Mouse (Mus musculus): ENCODE results near the gene Tmc8. TPM values are rescaled to one million over a fixed set of nuclear protein-coding genes. Genes with fewer than 3 reads are reported as not detected.

Tmc8 gene
- 21.6 and 23.1 TPM in 2 replicates for total RNA-seq (2017)

DNA sequence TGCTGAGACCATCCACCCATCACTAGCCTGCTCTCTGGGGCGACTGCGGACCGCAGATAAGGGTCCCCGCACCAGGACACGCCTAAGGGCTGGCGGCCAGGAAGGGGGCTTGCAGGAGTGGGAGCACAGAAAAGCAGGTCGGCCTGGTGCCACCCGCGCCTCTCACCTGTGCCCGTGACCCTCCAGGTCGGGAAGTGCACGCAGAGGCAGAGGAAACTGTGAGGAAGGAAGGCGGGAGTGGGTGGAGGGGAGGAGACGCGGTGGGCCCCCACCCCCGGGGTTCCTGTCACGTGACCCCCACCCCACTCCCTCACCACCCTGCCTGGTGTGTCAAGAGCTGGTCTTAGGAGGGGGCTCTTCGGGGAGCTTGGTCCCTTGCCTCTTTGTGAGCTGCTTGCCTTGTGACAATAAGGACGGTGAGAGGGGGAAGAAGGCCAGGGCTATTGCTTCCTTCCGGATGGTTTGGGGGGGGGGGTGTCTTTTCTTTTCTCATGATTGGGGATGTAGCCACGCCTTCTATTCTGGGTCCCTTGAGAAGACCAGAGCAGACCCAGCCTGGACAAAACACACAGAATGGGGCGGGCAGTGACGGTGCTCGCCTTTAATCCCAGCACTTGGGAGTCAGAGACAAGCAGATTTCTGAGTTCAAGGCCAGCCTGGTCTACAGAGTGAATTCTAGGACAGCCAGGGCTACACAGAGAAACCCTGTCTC is at the start of gene Tmc8, which contains the start of gene Tmc6:
Gene Tmc8, plus strand, starts transcription at position 84 of the 712 bp plus-strand sequence.
Gene Tmc6, minus strand, starts transcription at position 206 of the 712 bp plus-strand sequence.
- ATAC-seq (ENCODE audit: extremely low read depth, insufficient number of reproducible peaks, low FRiP score, poor library complexity, severe bottlenecking) = peak; percentile 13

DNA sequence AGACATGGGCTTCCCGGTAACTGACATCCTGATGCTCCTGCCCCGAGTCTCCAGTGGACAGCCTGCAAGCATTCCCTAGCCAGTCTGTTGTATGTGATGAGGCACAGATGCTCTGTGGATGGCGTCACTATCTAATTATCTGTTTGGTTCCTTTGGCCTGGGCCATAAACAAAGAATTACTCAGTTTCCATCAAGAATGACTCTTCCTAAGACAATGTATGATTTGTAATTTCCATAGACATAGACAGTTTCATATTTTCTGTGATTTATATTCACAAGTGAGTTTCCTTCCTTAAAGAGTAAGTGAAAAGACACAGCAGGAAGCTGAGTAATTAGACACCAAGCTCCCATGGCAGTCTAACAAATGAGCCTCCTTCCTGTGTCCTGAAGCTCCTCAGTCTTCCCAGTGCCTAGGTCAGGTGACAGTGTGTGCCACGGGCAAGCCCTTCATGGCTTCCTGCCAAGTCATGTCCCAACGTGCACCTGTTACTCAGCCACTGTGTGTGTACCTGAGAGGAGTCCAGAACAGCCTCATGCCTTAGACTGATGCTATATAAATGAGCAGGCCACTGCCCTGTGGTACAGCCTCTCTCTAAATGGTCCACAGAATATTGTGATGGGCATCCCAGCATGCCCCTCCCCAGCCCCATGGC is 45.7 kb upstream of the Tmc8 start:
- ATAC-seq (ENCODE audit: extremely low read depth, insufficient number of reproducible peaks, low FRiP score, poor library complexity, severe bottlenecking) = no peak

DNA sequence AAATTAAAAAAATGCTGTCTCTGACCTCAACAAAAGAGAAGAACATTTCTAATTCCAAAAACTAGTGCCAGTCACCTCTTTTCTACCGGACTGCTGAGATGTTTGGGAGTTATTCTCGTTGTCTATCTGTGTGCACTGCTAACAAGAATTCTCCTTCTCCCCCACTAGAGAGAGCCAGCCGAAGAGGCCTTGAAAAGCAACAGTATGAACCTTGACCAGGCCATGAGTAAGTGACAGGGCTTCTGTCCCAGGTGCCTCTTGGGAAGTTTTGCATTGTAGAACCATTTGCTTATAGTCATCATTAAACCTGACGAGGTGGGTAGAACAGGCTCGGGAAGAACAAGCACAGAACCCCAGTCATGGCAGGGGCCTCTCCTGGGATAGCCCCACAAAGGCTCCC is 43.8 kb upstream of the Tmc8 start:
- no peak for ATAC-seq (ENCODE audit: extremely low read depth, insufficient number of reproducible peaks, low FRiP score, poor library complexity, severe bottlenecking)

DNA sequence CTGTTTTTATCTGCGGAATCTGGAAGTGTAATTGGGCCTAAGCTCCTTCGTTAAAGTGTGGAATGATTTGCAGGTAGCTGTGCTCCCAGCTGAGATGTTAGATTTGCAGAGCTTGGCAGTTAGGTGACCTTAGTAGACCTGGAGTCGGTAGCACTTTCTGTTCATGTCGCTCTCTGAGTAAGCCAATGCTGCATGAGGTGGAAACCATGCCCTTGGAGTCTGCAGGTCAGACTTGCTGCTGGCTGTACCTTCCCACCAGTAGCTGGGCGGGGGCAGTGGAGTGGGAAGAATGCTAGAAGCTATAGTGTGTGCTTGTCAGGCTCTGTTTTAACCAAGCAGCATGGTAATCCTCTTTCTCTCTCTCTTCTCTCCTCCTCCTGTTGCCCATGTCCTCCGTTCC is 40.7 kb upstream of the Tmc8 start:
- ATAC-seq (ENCODE audit: extremely low read depth, insufficient number of reproducible peaks, low FRiP score, poor library complexity, severe bottlenecking) = no peak

DNA sequence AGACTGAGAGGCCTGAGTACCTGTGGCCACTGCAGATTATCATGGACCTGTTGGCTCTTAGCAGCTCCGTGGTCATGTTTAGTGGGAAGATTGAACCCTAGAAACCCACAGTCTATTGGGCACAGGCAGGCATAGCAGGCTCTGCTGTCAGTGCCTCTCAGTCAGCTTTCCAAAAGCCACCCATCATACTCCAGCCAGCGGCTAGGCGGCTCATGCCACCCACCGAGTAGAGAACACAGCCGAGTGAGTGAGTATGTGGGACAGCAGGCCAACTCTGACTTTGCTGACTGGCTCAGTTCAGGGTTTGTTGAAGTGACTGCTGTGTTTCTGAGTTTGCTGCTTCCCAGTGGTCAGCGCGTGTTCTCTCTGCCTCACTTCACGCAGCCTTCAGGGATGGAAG is 39.6 kb upstream of the Tmc8 start:
- ATAC-seq (ENCODE audit: extremely low read depth, insufficient number of reproducible peaks, low FRiP score, poor library complexity, severe bottlenecking) = no peak

DNA sequence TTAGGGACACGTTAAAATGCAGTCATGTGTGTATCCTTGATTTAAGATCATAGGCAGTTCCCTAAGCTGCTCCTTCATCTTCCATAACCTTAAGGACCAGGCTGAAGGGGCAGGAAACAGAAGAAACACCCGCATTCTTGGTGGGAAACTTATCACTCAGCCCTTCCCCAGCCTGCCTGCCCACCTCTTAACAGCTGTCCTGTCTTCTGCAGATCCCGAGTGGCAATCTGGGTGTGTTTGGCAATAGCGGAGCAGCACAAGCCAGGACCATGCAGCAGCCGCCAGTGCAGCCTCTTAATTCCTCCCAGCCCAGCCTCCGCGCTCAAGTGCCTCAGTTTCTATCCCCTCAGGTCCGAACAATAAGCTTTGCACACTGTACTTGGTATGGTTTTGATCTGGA is 39.2 kb upstream of the Tmc8 start:
- no peak for ATAC-seq (ENCODE audit: extremely low read depth, insufficient number of reproducible peaks, low FRiP score, poor library complexity, severe bottlenecking)

DNA sequence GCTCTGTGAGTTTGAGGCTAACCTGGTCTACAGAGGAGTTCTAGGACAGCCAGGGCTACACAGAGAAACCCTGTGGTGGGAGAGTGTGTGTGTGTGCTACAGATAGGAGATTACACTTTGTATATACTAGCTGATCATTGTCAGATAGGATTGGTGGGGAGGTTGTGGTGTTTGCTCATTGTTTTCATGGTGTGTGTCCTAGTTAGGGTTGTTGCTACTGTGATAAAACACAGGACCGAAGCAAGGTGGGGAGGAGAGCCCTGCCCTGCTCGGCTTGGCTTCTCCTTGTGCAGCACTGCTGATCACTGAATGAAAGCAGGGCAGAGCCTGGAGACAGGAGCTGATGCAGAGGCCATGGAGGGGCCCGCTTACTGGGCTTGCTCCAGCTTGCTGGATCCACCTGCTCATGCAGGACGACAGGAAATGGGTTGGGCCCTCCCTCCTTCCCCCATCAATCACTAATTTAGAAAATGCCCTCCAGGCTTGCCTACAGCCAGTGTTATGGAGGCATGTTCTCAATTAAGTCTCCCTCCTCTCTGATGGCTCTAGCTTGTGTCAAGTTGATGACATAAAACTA is 38.3 kb upstream of the Tmc8 start:
- no peak for ATAC-seq (ENCODE audit: extremely low read depth, insufficient number of reproducible peaks, low FRiP score, poor library complexity, severe bottlenecking)

DNA sequence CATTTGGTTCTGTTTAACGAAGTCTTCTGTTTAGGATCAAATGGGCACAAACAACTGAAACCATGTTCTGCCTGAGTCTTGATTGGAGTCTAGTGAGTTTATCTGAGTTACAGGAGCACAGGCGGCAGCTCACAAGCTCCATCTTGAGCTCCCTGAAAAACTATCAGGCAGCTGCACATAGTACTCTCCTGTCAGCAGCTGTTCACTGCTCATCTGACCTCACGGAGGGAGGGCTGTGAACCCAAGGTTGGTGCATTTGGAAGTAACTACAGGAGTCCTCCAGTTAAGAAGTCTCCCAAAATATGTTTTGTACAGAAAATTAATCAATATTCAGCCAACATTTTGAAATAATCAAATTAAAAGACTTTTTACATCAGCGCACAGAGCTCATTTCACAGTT is 33.2 kb upstream of the Tmc8 start:
- no peak for ATAC-seq (ENCODE audit: extremely low read depth, insufficient number of reproducible peaks, low FRiP score, poor library complexity, severe bottlenecking)

DNA sequence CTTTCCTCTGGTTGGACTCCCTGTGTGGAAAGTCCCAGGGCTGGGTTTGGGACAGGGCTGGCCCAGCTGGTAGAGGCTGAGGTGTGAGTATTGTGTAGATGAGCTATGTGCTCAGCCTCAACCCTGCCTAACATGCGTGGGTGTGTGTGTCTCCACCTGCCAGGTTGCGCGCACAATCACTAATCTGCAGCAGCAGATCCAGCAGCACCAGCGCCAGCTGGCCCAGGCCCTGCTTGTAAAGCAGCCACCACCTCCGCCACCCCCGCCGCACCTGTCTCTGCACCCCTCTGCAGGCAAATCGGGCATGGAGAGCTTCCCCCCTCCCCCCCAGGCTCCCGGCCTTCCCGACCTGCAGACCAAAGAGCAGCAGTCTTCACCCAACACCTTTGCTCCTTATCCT is 32.5 kb upstream of the Tmc8 start:
- no peak for ATAC-seq (ENCODE audit: extremely low read depth, insufficient number of reproducible peaks, low FRiP score, poor library complexity, severe bottlenecking)

DNA sequence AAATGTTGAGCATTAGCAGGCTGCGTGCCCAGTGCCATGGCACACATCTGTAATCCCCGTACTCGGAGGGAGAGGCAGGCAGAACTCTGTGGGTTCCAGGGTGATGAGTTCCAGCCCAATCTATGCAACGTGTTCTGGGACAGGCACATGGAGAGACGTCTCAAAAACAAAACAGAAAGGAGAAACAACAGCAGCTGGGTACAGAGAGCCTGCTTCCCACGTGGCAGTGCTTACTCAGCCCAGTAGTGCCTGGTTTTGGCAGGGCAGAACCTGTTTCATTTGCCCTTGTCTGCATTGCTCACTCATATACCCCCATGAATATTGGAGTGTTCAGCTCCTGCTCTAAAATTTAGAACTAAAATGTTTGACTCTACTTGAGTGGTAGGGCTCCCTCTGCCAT is 30.3 kb upstream of the Tmc8 start:
- no peak for ATAC-seq (ENCODE audit: extremely low read depth, insufficient number of reproducible peaks, low FRiP score, poor library complexity, severe bottlenecking)

DNA sequence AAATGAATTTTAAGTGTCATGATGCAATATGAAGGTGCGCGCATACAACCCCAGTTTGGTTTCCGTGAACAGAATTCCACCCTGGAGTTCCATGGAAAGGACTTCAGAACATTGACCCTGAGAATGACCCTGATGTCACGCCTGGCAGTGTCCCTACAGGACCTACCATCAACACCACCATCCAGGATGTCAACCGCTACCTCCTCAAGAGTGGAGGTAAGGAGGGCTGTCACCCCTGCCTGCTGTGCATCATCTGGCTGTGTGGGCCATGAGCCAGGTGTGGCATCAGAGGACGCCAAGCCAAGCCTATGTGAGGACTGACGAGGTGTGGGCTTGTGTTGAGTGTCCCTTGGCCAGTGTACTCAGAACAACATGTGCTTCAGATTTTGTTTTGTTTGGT is 26.0 kb upstream of the Tmc8 start:
- ATAC-seq (ENCODE audit: extremely low read depth, insufficient number of reproducible peaks, low FRiP score, poor library complexity, severe bottlenecking) = no peak

DNA sequence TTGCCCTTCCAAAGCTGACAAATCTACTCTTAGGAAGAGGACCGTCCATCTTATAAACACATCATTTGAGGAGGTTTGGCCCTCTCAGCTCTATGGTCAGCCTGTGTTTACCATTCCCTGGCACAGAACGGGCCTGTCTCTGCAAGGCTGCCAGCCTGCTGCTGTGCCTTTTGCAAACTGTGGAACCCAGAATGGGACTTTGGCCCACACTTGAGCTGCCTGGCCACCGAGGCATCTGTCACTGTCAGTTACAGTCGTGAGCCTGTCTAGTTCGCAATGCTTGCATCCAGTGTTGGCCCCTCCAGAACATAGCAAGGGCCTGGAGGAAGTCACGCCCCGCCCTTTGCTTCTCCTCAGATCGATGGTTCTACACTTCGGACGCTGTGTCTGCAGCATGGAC is 22.6 kb upstream of the Tmc8 start:
- no peak for ATAC-seq (ENCODE audit: extremely low read depth, insufficient number of reproducible peaks, low FRiP score, poor library complexity, severe bottlenecking)

DNA sequence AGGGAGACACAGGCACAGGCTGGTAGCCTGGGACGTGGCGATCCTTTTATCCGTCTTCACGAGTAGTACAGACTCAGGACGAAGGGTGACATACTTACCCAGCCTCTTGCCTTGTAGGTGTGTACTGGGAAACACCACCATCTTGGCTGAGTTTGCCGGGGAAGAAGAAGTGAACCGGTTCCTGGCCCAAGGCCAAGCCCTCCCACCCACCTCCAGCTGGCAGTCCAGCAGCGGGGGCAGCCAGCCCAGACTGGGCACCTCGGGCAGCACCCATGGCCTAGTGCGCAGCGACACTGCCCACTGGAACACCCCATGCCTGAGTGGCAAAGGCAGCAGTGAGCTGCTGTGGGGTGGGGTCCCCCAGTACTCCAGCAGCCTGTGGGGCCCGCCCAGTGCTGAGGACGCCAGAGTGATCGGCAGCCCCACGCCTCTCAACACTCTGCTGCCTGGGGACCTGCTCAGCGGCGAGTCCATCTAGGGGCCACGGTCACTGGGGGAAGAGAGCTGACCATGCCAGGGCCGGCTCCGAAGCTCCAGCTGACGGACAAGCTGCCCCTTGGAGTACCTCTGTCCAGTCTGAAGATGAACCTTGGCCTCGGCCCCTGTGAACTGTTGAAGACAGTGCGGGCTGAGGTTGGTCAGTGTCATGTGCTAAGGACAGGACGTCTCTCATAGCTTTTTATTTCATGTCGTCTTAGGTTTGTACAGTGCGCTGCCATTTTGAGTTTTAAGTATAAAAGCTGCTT is 21.3 kb upstream of the Tmc8 start:
- no peak for ATAC-seq (ENCODE audit: extremely low read depth, insufficient number of reproducible peaks, low FRiP score, poor library complexity, severe bottlenecking)

DNA sequence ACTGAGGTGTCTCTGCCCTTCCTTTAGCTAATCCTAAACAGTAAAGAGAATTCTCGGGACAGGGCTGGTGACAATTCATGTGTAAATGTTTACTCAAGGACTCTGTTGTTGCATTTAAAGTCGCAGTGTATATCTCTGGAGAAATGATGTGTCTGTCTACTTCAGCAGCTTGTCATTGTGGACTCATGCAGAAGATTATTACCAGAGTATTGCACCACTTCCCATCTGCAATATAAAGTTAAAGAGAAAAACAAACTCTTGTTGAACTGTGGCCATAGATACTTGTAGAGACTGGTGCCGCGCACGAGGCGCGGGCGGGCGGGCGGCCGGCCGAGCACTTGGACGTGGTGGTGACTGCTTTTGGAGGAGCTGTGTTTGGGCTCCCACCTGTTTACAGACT is 20.1 kb upstream of the Tmc8 start:
- ATAC-seq (ENCODE audit: extremely low read depth, insufficient number of reproducible peaks, low FRiP score, poor library complexity, severe bottlenecking) = no peak

DNA sequence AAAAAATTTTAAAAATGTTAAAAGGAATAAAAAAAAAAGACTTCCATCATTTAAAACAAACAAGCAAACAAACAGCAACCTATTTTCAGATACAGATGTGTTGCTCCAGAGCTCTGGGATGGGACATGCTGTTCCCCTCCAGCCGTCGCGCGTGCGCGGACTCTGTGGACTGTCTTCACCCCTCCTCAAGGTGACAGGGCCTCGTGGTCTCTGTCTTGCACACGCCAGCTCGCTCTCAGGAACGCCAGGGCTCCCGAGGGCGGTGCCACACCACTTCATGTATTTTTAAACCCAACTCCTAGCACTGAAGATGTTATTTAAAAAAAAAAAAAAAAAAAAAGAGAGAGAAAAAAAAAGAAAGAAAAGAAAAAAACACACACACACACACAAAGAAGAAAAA is 19.6 kb upstream of the Tmc8 start:
- no peak for ATAC-seq (ENCODE audit: extremely low read depth, insufficient number of reproducible peaks, low FRiP score, poor library complexity, severe bottlenecking)

DNA sequence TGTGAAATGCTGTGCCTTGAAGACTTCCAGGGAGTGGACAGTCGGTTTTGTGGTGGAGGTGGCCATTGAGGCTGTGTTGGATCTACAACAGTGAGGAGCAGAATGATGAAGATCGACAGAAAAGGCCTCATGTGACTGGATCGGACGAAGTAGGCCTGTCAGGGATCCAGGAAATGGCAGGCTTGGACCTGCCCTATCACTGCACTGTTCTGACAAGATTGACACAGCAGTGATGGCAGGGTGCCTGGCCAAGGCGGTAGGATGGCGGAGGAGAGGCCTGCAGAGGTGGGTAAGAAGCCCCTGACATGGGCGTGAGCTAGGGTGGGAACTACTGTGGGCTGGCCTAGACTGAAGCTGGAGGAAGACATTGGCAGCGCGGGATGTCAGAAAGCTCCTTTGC is 17.6 kb upstream of the Tmc8 start:
- ATAC-seq (ENCODE audit: extremely low read depth, insufficient number of reproducible peaks, low FRiP score, poor library complexity, severe bottlenecking) = no peak

DNA sequence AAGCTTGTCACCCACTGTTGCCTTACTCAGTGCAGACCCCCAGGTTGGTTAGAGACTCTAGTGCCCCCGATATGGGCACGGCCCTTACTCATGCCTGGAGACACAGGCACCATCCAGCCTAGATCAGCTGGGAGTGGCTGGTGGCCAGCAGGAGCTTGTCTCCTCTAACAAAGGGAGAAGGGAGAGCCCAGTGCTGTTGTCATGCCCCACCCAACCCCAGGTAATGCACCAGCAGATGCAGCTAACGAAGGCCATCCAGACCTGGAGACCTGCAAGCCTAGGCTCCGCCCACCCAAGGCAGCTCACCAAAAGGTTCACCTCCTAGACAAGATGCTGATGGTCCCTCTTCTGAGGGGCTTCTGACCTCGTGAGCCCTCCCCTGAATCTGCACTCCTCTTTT is 16.5 kb upstream of the Tmc8 start:
- no peak for ATAC-seq (ENCODE audit: extremely low read depth, insufficient number of reproducible peaks, low FRiP score, poor library complexity, severe bottlenecking)

DNA sequence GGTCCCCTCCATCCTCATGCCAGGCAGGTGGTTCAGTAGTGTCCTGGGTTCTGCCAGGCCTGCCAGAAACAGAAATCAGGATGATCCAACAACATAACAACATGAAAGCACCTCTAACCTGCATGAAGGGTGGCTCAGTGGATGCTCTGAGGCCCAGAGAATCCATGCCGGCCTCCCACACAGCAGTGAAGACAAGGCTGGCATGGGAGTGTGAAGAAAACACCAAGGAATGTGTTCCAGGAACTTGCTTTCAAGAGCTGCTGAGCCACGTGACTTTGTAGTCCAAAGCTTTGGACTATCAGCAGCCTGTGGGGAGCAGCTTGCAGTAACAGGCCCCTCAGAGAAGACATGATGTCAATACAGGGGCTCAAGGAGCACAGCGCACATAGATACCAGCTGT is 15.6 kb upstream of the Tmc8 start:
- ATAC-seq (ENCODE audit: extremely low read depth, insufficient number of reproducible peaks, low FRiP score, poor library complexity, severe bottlenecking) = no peak

DNA sequence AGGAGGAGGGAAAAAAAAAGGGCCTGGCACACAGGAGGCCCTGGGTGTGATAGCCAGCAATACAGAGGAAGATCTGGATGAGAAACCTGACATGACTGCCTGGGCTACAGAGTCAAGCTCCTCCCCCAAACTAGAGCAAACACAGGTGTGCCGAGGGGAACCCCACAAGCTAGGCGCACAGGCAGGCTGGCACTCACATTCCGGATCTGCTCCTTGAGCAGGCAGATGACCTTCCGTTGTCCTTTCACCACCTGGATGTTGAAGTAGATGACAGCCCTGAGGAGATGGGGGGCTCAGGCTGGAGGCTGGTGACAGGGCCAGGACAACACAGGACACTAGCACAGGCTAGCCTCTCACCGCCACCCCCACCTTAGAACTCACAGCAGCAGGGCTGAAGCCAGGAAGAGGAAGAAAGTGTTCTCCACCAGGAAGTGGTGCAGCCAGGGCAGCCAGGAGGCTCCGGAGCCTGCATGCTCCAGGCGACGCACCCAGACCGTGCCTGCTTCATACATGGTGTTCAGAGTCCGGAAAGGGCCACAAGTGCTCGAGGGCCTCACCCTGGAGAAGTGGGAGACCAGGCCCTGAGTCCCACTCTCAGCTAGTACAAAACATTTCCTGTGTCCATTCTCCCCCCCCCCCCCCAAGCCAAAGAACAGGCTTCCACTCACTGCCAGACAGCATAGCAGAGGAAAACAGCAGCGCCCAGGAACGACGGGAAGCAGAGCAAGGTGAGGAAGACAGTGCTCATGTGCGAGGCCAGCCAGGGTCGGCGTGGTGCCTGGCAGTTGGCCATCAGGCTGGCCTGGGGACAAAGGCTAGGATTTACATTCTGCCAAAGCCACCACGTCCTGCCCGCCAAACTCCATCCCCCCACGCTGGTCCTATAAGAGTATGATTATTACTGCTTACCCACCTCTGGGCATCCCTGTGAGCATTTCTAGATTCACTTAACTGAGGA is 12.9 kb upstream of the Tmc8 start:
- ATAC-seq (ENCODE audit: extremely low read depth, insufficient number of reproducible peaks, low FRiP score, poor library complexity, severe bottlenecking) = no peak

Data from neutrophil, adult 5-6 weeks (primary cell).